Mouse (Mus musculus) adrenal gland, postnatal 10 days (tissue): Measurements from ENCODE around the gene Rasal1. TPM values are rescaled to one million over a fixed set of nuclear protein-coding genes. Genes with fewer than 3 reads are reported as not detected.

Experiments
- DNase-seq: peaks from one replicate; pipeline ENCODE4 v3.0.0; 2021; ENCODE audit warnings: mixed read lengths
- total RNA-seq, 2 experiments: library from RNA; stranded (reverse); gene quantifications; 2 replicates each; pipeline ENCODE4 v1.2.3; 2021

The Rasal1 gene
- total RNA-seq, 2 experiments from 2014 or later: 6.9 to 8.9 TPM

- DNase-seq: no peak
These were observed 5.3 kb downstream of the Rasal1 start for GRCm38 (mm10) chr5:120653873-120654272.

DNA sequence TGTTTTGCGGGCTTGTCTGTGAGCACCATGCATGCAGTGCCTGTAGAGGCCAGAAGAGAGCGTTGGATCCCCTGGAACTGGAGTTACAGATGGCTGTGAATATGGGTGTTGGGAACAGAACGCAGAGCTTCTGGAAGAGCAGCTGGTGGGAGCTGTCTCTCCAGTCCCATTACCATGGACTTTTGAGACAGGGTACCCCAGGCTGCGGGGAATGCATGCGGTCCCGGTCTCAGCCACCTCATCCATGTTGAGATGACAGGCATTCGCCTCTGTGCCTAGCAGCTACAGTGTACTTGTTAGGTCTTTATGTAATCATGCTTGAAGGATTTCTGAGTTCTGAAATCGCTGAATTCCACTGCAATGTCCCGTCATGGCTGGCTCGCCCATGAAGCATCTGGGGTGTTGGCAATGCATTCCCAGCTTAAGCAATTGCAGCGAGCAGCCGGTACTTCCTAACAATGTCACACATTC, 7.7 kb downstream of the Rasal1 start:
- DNase-seq: no peak

DNA sequence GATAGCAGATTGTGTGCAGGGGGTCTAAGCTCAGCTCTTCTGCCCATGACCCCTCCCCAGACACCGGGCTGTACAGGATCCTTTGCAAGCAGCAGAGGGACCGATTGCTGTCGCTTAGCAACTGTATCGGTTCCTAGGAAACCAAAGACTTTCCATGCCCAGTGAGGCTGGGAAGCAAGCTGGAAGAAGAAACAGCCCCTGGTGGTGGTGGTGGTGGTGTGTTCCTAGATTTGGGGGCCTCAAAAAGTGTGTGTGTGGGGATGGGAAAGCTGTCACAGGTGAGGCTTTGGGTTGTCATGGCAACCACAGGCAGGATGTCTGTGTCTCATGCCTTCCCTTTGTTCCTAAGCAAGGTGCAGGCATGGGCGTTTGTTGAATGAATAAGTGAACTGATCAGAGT, 12.2 kb downstream of the Rasal1 start:
- no peak for DNase-seq

DNA sequence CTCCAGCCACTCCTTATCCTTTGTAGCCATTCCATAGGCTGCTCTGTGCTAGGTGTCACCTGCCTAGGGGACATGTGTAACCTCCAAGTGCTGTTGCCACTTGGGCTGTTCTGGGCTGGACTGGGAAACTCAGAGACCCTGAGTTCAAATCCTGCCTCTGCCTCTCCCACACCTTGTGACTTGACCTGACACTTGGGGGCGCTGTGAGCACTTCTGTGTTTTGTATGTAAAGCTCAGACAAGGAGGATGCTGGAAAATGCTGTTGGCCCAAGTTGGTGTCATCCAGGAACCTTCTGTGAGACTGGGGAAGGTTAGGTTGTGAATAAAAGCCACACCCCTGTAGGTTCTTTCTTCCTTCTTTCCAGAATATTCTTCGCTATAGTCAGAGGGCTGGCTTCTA, 16.3 kb downstream of the Rasal1 start:
- DNase-seq: no peak

DNA sequence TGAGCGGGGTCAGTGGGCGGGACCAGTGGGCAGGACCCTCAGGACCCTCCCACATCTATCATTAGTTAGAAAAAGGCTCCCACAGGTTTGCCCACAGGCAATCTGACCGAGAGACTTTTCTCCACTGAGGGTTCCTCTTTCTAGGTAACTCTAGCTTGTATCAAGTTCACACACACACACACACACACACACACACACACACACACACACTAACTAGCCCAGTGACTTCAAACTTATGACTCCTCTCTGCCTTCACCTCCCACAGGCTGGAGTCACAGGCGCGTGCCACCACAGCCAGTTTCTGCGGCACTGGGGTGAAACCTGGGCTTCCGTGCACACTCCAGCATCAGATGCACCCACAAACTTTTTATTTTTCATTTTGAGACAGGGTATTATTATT, 20.1 kb downstream of the Rasal1 start:
- DNase-seq: no peak

DNA sequence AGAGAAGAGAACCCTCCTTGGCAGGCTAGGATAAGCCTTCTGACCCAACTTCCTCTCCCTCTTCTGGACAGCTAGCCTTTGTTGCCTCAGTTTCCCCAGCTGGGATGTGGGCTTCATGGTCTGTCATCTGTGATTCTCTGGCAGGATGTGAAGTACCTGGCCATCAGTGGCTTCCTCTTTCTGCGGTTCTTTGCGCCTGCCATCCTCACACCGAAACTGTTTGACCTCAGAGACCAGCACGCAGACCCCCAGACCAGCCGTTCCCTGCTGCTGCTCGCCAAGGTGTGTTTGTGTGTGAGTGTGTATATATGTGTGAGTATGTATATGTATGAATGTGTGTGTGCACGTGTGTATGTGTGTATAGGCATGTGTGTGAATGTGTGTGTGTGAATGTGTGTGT, 21.5 kb downstream of the Rasal1 start:
- DNase-seq: no peak

DNA sequence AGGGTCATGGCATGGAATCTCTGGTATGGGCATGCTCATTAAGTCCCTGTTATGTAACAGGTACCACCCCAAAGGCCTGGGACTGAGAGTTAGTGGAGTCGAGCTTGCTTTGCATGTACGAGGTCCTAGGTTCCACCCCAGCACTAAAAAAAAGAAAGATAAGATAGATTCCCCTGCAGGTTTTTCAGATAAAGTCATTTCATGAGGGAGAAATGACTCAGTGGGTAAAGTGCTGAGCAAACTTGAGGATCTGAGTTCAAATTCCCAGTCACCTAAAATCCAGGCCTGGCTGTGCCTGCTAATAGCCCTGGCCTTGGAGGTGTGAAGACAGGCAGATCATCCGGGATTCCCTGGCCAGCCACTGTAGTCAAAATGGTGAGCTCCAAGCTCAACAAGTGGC, 23.3 kb downstream of the Rasal1 start:
- DNase-seq: no peak

DNA sequence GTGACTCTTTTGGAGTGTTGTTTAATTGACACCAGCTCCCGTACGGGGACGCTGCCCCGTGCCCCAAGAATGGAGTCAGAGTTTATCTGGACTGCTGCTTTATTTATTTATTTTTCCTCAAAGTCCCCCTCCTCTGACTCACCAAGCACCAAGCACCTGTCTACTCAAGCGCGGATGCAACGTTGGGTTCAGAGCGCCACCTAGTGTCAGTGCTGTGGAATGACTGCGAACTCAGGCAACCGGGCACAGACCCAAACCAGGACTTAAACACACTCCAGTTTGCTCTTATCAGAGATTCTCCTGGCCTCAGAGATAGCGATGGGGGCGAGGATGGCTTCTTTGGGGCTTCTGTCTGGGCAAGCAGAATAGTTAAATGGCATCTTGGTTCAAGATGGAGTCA, 25.0 kb downstream of the Rasal1 start:
- DNase-seq: peak; percentile 78

GRCm38 (mm10) chr5:120674229-120675145, 25.9 kb downstream of the Rasal1 start:
- DNase-seq: no peak

DNA sequence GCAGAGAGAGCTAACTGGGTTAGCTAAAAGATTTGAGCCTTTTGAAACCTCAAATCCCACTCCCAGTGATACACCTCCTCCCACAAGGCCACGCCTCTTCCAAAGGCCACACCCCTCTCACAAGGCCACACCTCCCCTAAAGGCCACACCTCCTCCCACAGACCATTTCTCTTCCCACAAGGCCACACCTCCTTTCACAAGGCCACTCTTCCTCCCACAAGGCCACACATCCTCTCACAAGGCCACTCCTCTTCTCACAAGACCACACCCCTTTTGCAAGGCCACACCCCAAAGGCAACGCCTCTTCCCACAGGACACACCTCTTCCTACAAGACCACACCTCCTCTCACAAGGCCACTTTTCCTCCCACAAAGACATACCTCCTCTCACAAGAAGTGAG, 28.9 kb downstream of the Rasal1 start:
- DNase-seq: peak; percentile 28

GRCm38 (mm10) chr5:120679676-120680555, 31.3 kb downstream of the Rasal1 start:
- DNase-seq: peak; percentile 87

- DNase-seq: no peak
These were observed 32.3 kb downstream of the Rasal1 start for GRCm38 (mm10) chr5:120680918-120681317.

GRCm38 (mm10) chr5:120682982-120683771, 34.6 kb downstream of the Rasal1 start:
- no peak for DNase-seq

DNA sequence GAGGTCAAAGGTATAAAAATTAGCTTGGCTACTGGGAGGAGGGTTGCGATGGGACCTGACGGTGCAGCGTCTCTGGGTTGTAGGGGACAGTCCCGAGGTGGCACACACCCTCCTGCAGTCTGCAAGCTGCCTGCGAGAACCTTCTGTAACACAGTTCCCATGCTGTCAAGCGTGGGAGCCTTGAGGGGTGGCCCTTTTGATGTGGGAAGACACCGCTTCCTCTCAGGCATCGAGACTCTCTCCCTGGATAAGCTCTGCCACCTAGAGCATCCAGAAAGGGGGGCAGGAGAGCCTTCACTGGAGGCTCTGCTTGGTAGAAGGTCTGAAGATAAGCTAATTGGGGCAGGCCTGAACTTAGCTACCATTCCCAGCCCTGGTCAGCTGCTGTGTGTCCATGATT, 37.1 kb downstream of the Rasal1 start:
- DNase-seq: no peak

DNA sequence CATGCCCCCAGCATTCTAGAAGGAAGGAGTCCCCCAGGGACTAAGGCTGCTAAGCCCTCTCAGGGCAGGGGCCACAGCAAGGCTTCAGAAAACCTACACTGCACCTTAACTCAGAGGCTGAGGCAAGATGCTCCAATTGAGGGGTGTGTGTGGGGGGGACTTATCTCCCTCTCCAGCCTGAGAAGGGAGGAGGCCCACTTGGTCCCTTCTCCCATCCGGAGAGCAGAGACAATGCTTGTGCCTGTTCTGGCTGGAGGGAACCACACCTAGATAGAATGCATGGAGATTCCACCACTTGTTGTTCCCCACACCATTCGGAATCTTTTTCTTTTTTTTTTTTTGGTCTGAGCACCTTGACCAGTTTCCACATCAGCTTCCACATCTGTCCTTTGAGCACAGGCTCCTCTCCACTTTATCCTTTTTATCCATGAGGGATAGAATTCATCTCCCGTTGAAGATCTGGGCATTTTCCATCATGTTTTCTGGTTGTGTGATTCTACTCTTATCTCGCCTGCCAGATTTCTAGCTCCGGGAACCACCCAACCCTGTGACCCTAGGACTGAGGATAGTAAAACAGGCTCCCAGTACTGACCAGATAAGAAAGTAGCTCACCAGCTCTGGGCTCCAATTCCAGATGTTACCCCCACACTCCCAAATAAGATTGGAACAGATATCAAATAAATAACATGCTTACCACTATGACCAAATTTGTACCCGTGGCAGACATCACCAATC, 38.3 kb downstream of the Rasal1 start:
- DNase-seq: no peak

- no peak for DNase-seq
These were observed 38.9 kb downstream of the Rasal1 start for GRCm38 (mm10) chr5:120687484-120687851.

DNA sequence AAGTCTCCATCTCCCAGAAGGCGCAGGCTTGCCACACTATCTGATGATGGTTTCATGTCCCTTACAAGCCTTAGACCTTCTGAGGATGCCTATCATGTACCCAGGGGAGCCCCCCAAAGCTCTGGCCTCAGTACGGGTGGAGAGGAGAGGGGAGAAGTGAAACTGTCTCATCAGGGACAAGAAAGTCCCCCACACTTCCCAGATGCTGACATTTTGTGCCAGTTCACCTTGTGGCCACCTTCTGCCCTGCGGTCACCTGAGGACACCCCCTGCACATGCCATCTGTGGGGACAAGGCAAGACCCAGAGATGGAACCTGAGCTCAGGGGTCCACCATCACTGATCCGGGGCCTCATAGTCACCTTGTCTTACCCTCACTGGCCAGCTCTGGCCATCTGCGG, 39.3 kb downstream of the Rasal1 start:
- DNase-seq: no peak

- DNase-seq: no peak
These were observed 39.8 kb downstream of the Rasal1 start for GRCm38 (mm10) chr5:120688434-120688833.

- DNase-seq: no peak
These were observed 41.8 kb downstream of the Rasal1 start for GRCm38 (mm10) chr5:120690417-120690816.

GRCm38 (mm10) chr5:120692034-120692433, 43.4 kb downstream of the Rasal1 start:
- DNase-seq: no peak

DNA sequence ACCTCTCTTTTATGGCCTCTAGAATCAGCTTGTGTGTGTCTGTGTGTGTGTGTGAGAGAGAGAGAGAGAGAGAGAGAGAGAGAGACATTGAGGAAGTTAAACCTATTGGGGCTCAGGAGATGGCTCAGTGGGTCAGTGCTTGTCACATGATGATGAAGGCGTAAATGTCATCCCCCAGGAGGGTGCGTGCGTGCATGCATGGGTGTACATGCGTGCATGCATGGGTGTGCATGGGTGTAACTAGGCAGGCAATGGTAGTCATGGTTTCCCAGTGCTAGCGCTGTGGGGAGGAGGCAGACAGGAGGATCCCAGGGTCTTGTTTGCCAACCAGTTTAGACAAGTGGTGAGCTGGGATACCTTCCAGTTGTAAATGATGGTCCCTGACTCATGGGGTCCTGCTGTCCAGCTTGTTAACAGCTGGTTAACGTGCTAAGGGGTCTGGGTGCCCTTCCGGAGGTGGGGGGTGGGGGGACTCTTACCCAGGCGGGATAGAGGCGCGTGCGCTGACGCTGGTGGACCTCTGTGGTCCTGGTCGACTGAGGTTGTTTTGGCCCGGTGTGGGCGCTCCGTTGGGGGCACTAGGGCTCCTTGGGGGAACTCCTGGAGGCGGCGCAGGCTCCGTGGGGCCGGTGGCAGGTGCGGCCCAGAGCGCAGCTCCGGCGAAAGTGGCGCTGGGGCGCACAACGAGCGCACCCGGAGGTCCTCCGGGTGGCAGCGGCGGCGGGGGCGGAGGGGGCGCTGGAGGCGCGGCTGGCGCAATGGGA, 45.5 kb downstream of the Rasal1 start:
- DNase-seq: no peak
